Mouse (Mus musculus) midbrain, postnatal 0 days (tissue): ENCODE measurements at regions not wholly inside any gene's neighbourhood (a gene's known extent, or its start where the extent isn't known, plus 50 kb on each side); places are given as distances from the start of the nearest gene placed in this dataset.
A peak's percentile ranks its signal among the peaks of the same experiment; 100 is the strongest.

ENCODE experiments used
- ATAC-seq: fragments of 200-750 bp; cut with Nextera tagmentation; 2 replicates; pipeline ENCODE4 v1.8.0; 2017; ENCODE audit warnings: moderate number of reproducible peaks, mild to moderate bottlenecking, moderate TSS enrichment, moderate library complexity; ENCODE audit not compliant: low FRiP score
- DNase-seq: peaks from one replicate; pipeline ENCODE4 v3.0.0-alpha.2; 2015; ENCODE audit warnings: low spot score
- H3K27ac ChIP-seq: fragments of 300-500 bp; sonication (generic); 2 replicates; pipeline ENCODE4 v1.5.1; 2014; ENCODE audit warnings: low read depth, mild to moderate bottlenecking, low read length, mixed read lengths
- H3K27me3 ChIP-seq: fragments of 300-500 bp; sonication (generic); 2 replicates; pipeline ENCODE4 v1.6.1; 2014; ENCODE audit warnings: low read length, control low read depth, mixed read lengths; ENCODE audit not compliant: insufficient read depth
- H3K36me3 ChIP-seq: fragments of 300-500 bp; sonication (generic); 2 replicates; pipeline ENCODE4 v1.6.1; 2014; ENCODE audit warnings: low read length, control low read depth, mixed read lengths; ENCODE audit not compliant: insufficient read depth
- H3K4me1 ChIP-seq: fragments of 300-500 bp; sonication (generic); 2 replicates; pipeline ENCODE4 v1.6.1; 2014; ENCODE audit warnings: mild to moderate bottlenecking, control low read depth, antibody characterized with exemption, low read length, mixed read lengths; ENCODE audit not compliant: insufficient read depth
- H3K4me2 ChIP-seq: fragments of 300-500 bp; sonication (generic); 2 replicates; pipeline ENCODE4 v1.6.1; 2014; ENCODE audit warnings: low read depth, mild to moderate bottlenecking, low read length, mixed read lengths; ENCODE audit not compliant: poor library complexity, severe bottlenecking
- H3K4me3 ChIP-seq: fragments of 300-500 bp; sonication (generic); 2 replicates; pipeline ENCODE4 v1.5.1; 2014; ENCODE audit warnings: low read depth, mild to moderate bottlenecking, low read length, moderate library complexity
- H3K9ac ChIP-seq: fragments of 300-500 bp; sonication (generic); replicated peaks from 2 replicates; pipeline ENCODE4 v1.6.1; 2014; ENCODE audit warnings: mild to moderate bottlenecking, low read length, moderate library complexity, mixed read lengths; ENCODE audit not compliant: poor library complexity, severe bottlenecking
- H3K9me3 ChIP-seq: fragments of 300-500 bp; sonication (generic); 2 replicates; pipeline ENCODE4 v1.6.1; 2016; ENCODE audit warnings: low read length, control low read depth
- CTCF ChIP-seq: IDR thresholded peaks from 2 replicates; pipeline ENCODE4 v1.5.1; 2016; ENCODE audit warnings: antibody characterized with exemption, mild to moderate bottlenecking
- WGBS: fragments of 180-500 bp; shearing (Covaris S2); extraction: QIAGEN DNeasy Blood & Tissue Kit; methylation state at CpG from one replicate; pipeline ENCODE4 v1.1.7; 2014; 5-methylcytosine and 5-hydroxymethylcytosine counted together

DNA sequence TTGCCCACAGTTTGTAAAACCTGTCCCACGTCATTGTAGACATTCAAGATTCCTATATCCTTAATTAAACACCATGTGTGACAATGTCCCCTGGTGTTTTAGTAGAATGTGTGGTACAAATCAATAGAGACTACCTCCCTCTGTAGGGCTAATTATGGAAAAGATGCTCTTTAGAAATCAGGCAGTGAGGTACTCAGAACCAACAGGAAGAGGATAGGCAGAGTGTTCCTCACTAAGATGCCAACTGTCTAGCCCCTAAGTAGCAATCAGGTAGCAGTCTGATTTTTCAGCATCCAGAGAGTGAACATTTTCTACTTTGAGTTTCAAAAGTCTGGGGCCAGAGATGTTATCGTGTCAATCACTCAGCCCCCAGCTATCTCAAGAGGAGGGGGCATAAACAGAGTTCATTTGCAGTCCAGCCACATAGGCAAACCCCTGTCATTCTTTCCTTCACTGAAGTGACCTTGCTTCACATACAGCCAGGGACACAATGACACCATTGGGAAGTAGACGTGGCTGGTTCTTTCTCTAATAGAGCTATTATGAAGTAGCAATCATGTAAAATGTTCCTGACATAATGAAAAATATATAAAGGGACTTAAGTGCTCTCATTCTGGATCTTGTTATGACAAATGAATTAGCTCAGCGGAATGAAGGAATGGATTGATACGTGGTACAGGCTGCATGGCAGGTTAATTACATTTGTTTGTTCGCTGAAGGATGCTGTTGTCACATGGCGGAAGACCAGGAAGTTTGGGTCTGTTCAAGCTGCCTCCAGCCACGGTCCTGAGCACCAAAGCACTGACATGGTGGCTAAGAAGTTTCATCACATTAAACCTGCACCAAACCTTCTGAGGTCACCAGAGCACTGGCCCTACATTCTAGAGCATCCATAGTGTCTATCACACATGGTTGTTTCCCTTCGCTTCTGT is 74.6 kb upstream of the Olfr275 start:
- DNase-seq = no peak
- 68% methylated on average over 9 of the region's 9 CpGs for WGBS
- no peak overlapping the region for H3K4me2 ChIP-seq
- no peak overlapping the region for H3K27ac ChIP-seq
- TF ChIP-seq CTCF = no peak
- H3K4me3 ChIP-seq = no peak overlapping the region
- ATAC-seq = no peak
- no peaks in the 10 kb centered on the region for H3K27me3 ChIP-seq
- H3K4me1 ChIP-seq = no peaks in the 10 kb centered on the region
- no peaks in the 10 kb centered on the region for H3K36me3 ChIP-seq
- no peaks in the 10 kb centered on the region for H3K9me3 ChIP-seq
- H3K9ac ChIP-seq = no peak overlapping the region

GRCm38 (mm10) chr4:52752838-52753509 is 61.4 kb upstream of the Olfr275 start:
- H3K36me3 ChIP-seq = no peaks in the 10 kb centered on the region
- H3K9ac ChIP-seq = no peak overlapping the region
- no peak for TF ChIP-seq CTCF
- no peaks in the 10 kb centered on the region for H3K27me3 ChIP-seq
- no peak overlapping the region for H3K27ac ChIP-seq
- no peak overlapping the region for H3K4me2 ChIP-seq
- 58% methylated on average over 8 of the region's 8 CpGs for WGBS
- no peak overlapping the region for H3K4me3 ChIP-seq
- H3K4me1 ChIP-seq = no peaks in the 10 kb centered on the region
- DNase-seq = peak; percentile 48
- no peaks in the 10 kb centered on the region for H3K9me3 ChIP-seq
- ATAC-seq = no peak
